Mouse (Mus musculus): ENCODE measurements around the gene Atp8b5. TPM values are rescaled to one million over a fixed set of nuclear protein-coding genes. Genes with fewer than 3 reads are reported as not detected.
A peak's percentile ranks its signal among the peaks of the same experiment; 100 is the strongest.

The Atp8b5 gene
- polyA plus RNA-seq, 1 experiment from 2014 or later: 0.12 TPM

- H3K27me3 ChIP-seq: no peaks in the 10 kb centered on the region
- no peaks in the 10 kb centered on the region for H3K36me3 ChIP-seq
- WGBS (ENCODE audit: insufficient replicate concordance): 77% methylated on average over 2 of the region's 2 CpGs
- H3K27ac ChIP-seq: no peak overlapping the region
- ATAC-seq (ENCODE audit: low read depth): no peak
- H3K9ac ChIP-seq: no peak overlapping the region
- no peak overlapping the region for H3K4me3 ChIP-seq (replicated peaks)
- no peaks in the 10 kb centered on the region for H3K9me3 ChIP-seq (replicated peaks)
- H3K4me1 ChIP-seq (replicated peaks): no peaks in the 10 kb centered on the region
- H3K4me2 ChIP-seq: no peak overlapping the region
- no peak for DNase-seq
Observed at GRCm38 (mm10) chr4:43257040-43257439, 9.9 kb upstream of the Atp8b5 start.

- ATAC-seq (ENCODE audit: low read depth) (no peak), DNase-seq (no peak)
- H3K4me3 ChIP-seq (replicated peaks): no peak overlapping the region
- H3K4me1 ChIP-seq (replicated peaks): no peaks in the 10 kb centered on the region
- no peaks in the 10 kb centered on the region for H3K9me3 ChIP-seq (replicated peaks)
- WGBS (ENCODE audit: insufficient replicate concordance): 70% methylated on average over 4 of the region's 4 CpGs
- H3K27me3 ChIP-seq: no peaks in the 10 kb centered on the region
- H3K4me2 ChIP-seq: no peak overlapping the region
- H3K9ac ChIP-seq: no peak overlapping the region
- no peaks in the 10 kb centered on the region for H3K36me3 ChIP-seq
- H3K27ac ChIP-seq: no peak overlapping the region
Observed at GRCm38 (mm10) chr4:43258556-43258955, 8.4 kb upstream of the Atp8b5 start.

GRCm38 (mm10) chr4:43259435-43259834 lies 7.5 kb upstream of the Atp8b5 start:
- Histone ChIP-seq H3K9ac (no peak overlapping the region), H3K4me2 (no peak overlapping the region), H3K27me3 (no peaks in the 10 kb centered on the region), H3K4me3 (replicated peaks) (no peak overlapping the region), H3K27ac (no peak overlapping the region), H3K9me3 (replicated peaks) (no peaks in the 10 kb centered on the region), H3K36me3 (no peaks in the 10 kb centered on the region), H3K4me1 (replicated peaks) (no peaks in the 10 kb centered on the region)
- WGBS (ENCODE audit: insufficient replicate concordance): 69% methylated on average over 3 of the region's 3 CpGs
- DNase-seq: no peak
- no peak for ATAC-seq (ENCODE audit: low read depth)

- H3K4me2 ChIP-seq: no peak overlapping the region
- H3K9me3 ChIP-seq (replicated peaks): no peaks in the 10 kb centered on the region
- no peaks in the 10 kb centered on the region for H3K27me3 ChIP-seq
- ATAC-seq (ENCODE audit: low read depth): no peak
- H3K9ac ChIP-seq: no peak overlapping the region
- DNase-seq: no peak
- no peak overlapping the region for H3K4me3 ChIP-seq (replicated peaks)
- H3K36me3 ChIP-seq: no peaks in the 10 kb centered on the region
- 65% methylated on average over 5 of the region's 5 CpGs for WGBS (ENCODE audit: insufficient replicate concordance)
- H3K4me1 ChIP-seq (replicated peaks): no peaks in the 10 kb centered on the region
- no peak overlapping the region for H3K27ac ChIP-seq
Observed at GRCm38 (mm10) chr4:43260096-43260495, 6.9 kb upstream of the Atp8b5 start.

- Histone ChIP-seq H3K4me1 (replicated peaks) (no peaks in the 10 kb centered on the region; the same call in none of the 2 replicates), H3K4me2 (no peak overlapping the region), H3K4me3 (replicated peaks) (no peak overlapping the region), H3K27ac (no peak overlapping the region), H3K9ac (no peak overlapping the region), H3K9me3 (replicated peaks) (no peaks in the 10 kb centered on the region), H3K36me3 (no peaks in the 10 kb centered on the region), H3K27me3 (no peaks in the 10 kb centered on the region)
- no peak for DNase-seq
- ATAC-seq (ENCODE audit: low read depth): no peak
- 39% methylated on average over 6 of the region's 6 CpGs for WGBS (ENCODE audit: insufficient replicate concordance)
Observed at GRCm38 (mm10) chr4:43262821-43263220, 4.1 kb upstream of the Atp8b5 start.

- H3K4me1 ChIP-seq (replicated peaks): no peaks in the 10 kb centered on the region; the same call in none of the 2 replicates
- no peak for DNase-seq
- 29% methylated on average over 2 of the region's 2 CpGs for WGBS (ENCODE audit: insufficient replicate concordance)
- no peaks in the 10 kb centered on the region for H3K9me3 ChIP-seq (replicated peaks)
- H3K36me3 ChIP-seq: no peaks in the 10 kb centered on the region
- H3K27ac ChIP-seq: no peak overlapping the region
- H3K27me3 ChIP-seq: no peaks in the 10 kb centered on the region
- no peak overlapping the region for H3K4me3 ChIP-seq (replicated peaks)
- no peak overlapping the region for H3K9ac ChIP-seq
- H3K4me2 ChIP-seq: no peak overlapping the region
- ATAC-seq (ENCODE audit: low read depth): no peak
Observed at GRCm38 (mm10) chr4:43266146-43266545, 813 bp upstream of the Atp8b5 start.

GRCm38 (mm10) chr4:43267323-43267658 lies 332 bp downstream of the Atp8b5 start:
- no peaks in the 10 kb centered on the region for H3K36me3 ChIP-seq
- no peak overlapping the region for H3K9ac ChIP-seq
- no peaks in the 10 kb centered on the region; the same call in none of the 2 replicates for H3K4me1 ChIP-seq (replicated peaks)
- peak overlapping the region; percentile 16; the same call in 1 of the 2 replicates for H3K4me3 ChIP-seq (replicated peaks)
- no peaks in the 10 kb centered on the region for H3K27me3 ChIP-seq
- no peaks in the 10 kb centered on the region for H3K9me3 ChIP-seq (replicated peaks)
- H3K4me2 ChIP-seq: peak overlapping the region; percentile 54
- ATAC-seq (ENCODE audit: low read depth) (no peak), DNase-seq (no peak)
- WGBS (ENCODE audit: insufficient replicate concordance): 28% methylated on average over 2 of the region's 2 CpGs
- H3K27ac ChIP-seq: no peak overlapping the region

GRCm38 (mm10) chr4:43285476-43285875 lies 18.5 kb downstream of the Atp8b5 start:
- Histone ChIP-seq H3K9me3 (replicated peaks) (no peaks in the 10 kb centered on the region), H3K4me3 (replicated peaks) (no peak overlapping the region), H3K27ac (no peak overlapping the region), H3K27me3 (no peaks in the 10 kb centered on the region), H3K4me1 (replicated peaks) (no peaks in the 10 kb centered on the region), H3K9ac (no peak overlapping the region), H3K4me2 (no peak overlapping the region), H3K36me3 (no peaks in the 10 kb centered on the region)
- 80% methylated on average over 5 of the region's 5 CpGs for WGBS (ENCODE audit: insufficient replicate concordance)
- ATAC-seq (ENCODE audit: low read depth): no peak
- no peak for DNase-seq

- WGBS (ENCODE audit: insufficient replicate concordance): 31% methylated on average over 3 of the region's 3 CpGs
- H3K9ac ChIP-seq: no peak overlapping the region
- DNase-seq: no peak
Observed at GRCm38 (mm10) chr4:43287305-43287704, 20.3 kb downstream of the Atp8b5 start.

GRCm38 (mm10) chr4:43294001-43294400 lies 27.0 kb downstream of the Atp8b5 start:
- no peak overlapping the region for H3K27ac ChIP-seq
- H3K4me1 ChIP-seq (replicated peaks): no peaks in the 10 kb centered on the region
- no peaks in the 10 kb centered on the region for H3K27me3 ChIP-seq
- no peak overlapping the region for H3K4me3 ChIP-seq (replicated peaks)
- H3K4me2 ChIP-seq: no peak overlapping the region
- 34% methylated on average over 6 of the region's 6 CpGs for WGBS (ENCODE audit: insufficient replicate concordance)
- no peak for ATAC-seq (ENCODE audit: low read depth)
- no peak overlapping the region for H3K9ac ChIP-seq
- DNase-seq: no peak
- H3K36me3 ChIP-seq: no peaks in the 10 kb centered on the region
- H3K9me3 ChIP-seq (replicated peaks): no peaks in the 10 kb centered on the region

More at GRCm38 (mm10) chr4:43287305-43287704, 20.3 kb downstream of the Atp8b5 start:
- Histone ChIP-seq H3K4me2 (no peak overlapping the region), H3K9me3 (replicated peaks) (no peaks in the 10 kb centered on the region), H3K27ac (no peak overlapping the region), H3K4me1 (replicated peaks) (no peaks in the 10 kb centered on the region), H3K36me3 (no peaks in the 10 kb centered on the region), H3K4me3 (replicated peaks) (no peak overlapping the region), H3K27me3 (no peaks in the 10 kb centered on the region)
- no peak for ATAC-seq (ENCODE audit: low read depth)

GRCm38 (mm10) chr4:43309696-43310338 lies 42.9 kb downstream of the Atp8b5 start:
- 61% methylated on average over 11 of the region's 11 CpGs for WGBS (ENCODE audit: insufficient replicate concordance)
- no peak overlapping the region for H3K9ac ChIP-seq

GRCm38 (mm10) chr4:43321536-43321935 lies 54.6 kb downstream of the Atp8b5 start:
- no peak overlapping the region for H3K27ac ChIP-seq
- WGBS (ENCODE audit: insufficient replicate concordance): 38% methylated on average over 4 of the region's 4 CpGs
- no peaks in the 10 kb centered on the region for H3K4me1 ChIP-seq (replicated peaks)
- H3K27me3 ChIP-seq: no peaks in the 10 kb centered on the region
- DNase-seq: no peak
- no peak for ATAC-seq (ENCODE audit: low read depth)
- no peak overlapping the region for H3K9ac ChIP-seq
- H3K4me2 ChIP-seq: no peak overlapping the region
- H3K9me3 ChIP-seq (replicated peaks): no peaks in the 10 kb centered on the region
- H3K4me3 ChIP-seq (replicated peaks): no peak overlapping the region
- no peaks in the 10 kb centered on the region for H3K36me3 ChIP-seq

More at GRCm38 (mm10) chr4:43309696-43310338, 42.9 kb downstream of the Atp8b5 start:
- Histone ChIP-seq H3K36me3 (no peaks in the 10 kb centered on the region), H3K4me1 (replicated peaks) (no peaks in the 10 kb centered on the region), H3K9me3 (replicated peaks) (no peaks in the 10 kb centered on the region), H3K27me3 (no peaks in the 10 kb centered on the region), H3K4me3 (replicated peaks) (no peak overlapping the region), H3K4me2 (no peak overlapping the region), H3K27ac (no peak overlapping the region)
- ATAC-seq (ENCODE audit: low read depth): no peak
- DNase-seq: no peak
